Mouse (Mus musculus): Measurements from ENCODE around the gene Pla2g5. TPM values are rescaled to one million over a fixed set of nuclear protein-coding genes. Genes with fewer than 3 reads are reported as not detected.

Gene Pla2g5
- total and polyA plus RNA-seq, 3 experiments: 14.7 to 32.7 (median 16.4) TPM

- Histone ChIP-seq H3K27me3 (ENCODE audit: insufficient read depth, low read length) (peaks cover 3% of the 10 kb centered on the region; the same call in 1 of the 2 replicates), H3K4me3 (ENCODE audit: low read depth, low read length) (no peak overlapping the region), H3K4me1 (ENCODE audit: insufficient read depth, low read depth, low read length) (no peaks in the 10 kb centered on the region), H3K36me3 (replicated peaks) (peaks cover 31% of the 10 kb centered on the region), H3K9me3 (replicated peaks) (no peaks in the 10 kb centered on the region)
- TF ChIP-seq CTCF (IDR thresholded peaks at IDR 0.05; ENCODE audit: low read depth, low read length) (no peak), POLR2AphosphoS5 (IDR thresholded peaks at IDR 0.05; ENCODE audit: insufficient replicate concordance, low read depth, low read length) (no peak), GATA2 (IDR thresholded peaks at IDR 0.05; ENCODE audit: borderline replicate concordance, low read depth, low read length) (no peak), TAL1 (conservative IDR thresholded peaks at IDR 0.05; ENCODE audit: low read depth, low read length) (no peak), GATA1 (IDR thresholded peaks at IDR 0.05; ENCODE audit: borderline replicate concordance, low read length) (no peak)
- no peak for DNase-seq (ENCODE audit: low spot score)
- no peak for ATAC-seq (ENCODE audit: extremely low read depth, insufficient number of reproducible peaks, low FRiP score, poor library complexity, severe bottlenecking)
Observed at GRCm38 (mm10) chr4:138889165-138889564, 25.9 kb upstream of the Pla2g5 start.

- no peaks in the 10 kb centered on the region for H3K9me3 ChIP-seq (replicated peaks)
Observed at GRCm38 (mm10) chr4:138884261-138884660, 21.0 kb upstream of the Pla2g5 start.

GRCm38 (mm10) chr4:138882179-138882578 lies 18.9 kb upstream of the Pla2g5 start:
- ATAC-seq (ENCODE audit: extremely low read depth, insufficient number of reproducible peaks, low FRiP score, poor library complexity, severe bottlenecking) (no peak), DNase-seq (ENCODE audit: low spot score) (no peak)
- Histone ChIP-seq H3K27me3 (ENCODE audit: insufficient read depth, low read length) (peaks cover 14% of the 10 kb centered on the region; the same call in 1 of the 2 replicates), H3K9me3 (replicated peaks) (no peaks in the 10 kb centered on the region), H3K4me1 (ENCODE audit: insufficient read depth, low read depth, low read length) (no peaks in the 10 kb centered on the region), H3K4me3 (ENCODE audit: low read depth, low read length) (no peak overlapping the region), H3K36me3 (replicated peaks) (no peaks in the 10 kb centered on the region)
- TF ChIP-seq GATA1 (IDR thresholded peaks at IDR 0.05; ENCODE audit: borderline replicate concordance, low read length) (no peak), TAL1 (conservative IDR thresholded peaks at IDR 0.05; ENCODE audit: low read depth, low read length) (no peak), CTCF (IDR thresholded peaks at IDR 0.05; ENCODE audit: low read depth, low read length) (no peak), POLR2AphosphoS5 (IDR thresholded peaks at IDR 0.05; ENCODE audit: insufficient replicate concordance, low read depth, low read length) (no peak), GATA2 (IDR thresholded peaks at IDR 0.05; ENCODE audit: borderline replicate concordance, low read depth, low read length) (no peak)

More at GRCm38 (mm10) chr4:138884261-138884660, 21.0 kb upstream of the Pla2g5 start:
- Histone ChIP-seq H3K4me1 (ENCODE audit: insufficient read depth, low read depth, low read length) (no peaks in the 10 kb centered on the region), H3K4me3 (ENCODE audit: low read depth, low read length) (no peak overlapping the region), H3K36me3 (replicated peaks) (no peaks in the 10 kb centered on the region), H3K27me3 (ENCODE audit: insufficient read depth, low read length) (peaks cover 17% of the 10 kb centered on the region; the same call in 1 of the 2 replicates)
- TF ChIP-seq CTCF (IDR thresholded peaks at IDR 0.05; ENCODE audit: low read depth, low read length) (peak; percentile 22; the same call in 1 of the 2 replicates), POLR2AphosphoS5 (IDR thresholded peaks at IDR 0.05; ENCODE audit: insufficient replicate concordance, low read depth, low read length) (no peak)
- peak; percentile 22; the same call in 1 of the 2 replicates for ATAC-seq (ENCODE audit: extremely low read depth, insufficient number of reproducible peaks, low FRiP score, poor library complexity, severe bottlenecking)
- peak; percentile 55 for DNase-seq (ENCODE audit: low spot score)

- Histone ChIP-seq H3K4me3 (ENCODE audit: low read depth, low read length) (no peak overlapping the region), H3K4me1 (ENCODE audit: insufficient read depth, low read depth, low read length) (no peaks in the 10 kb centered on the region), H3K36me3 (replicated peaks) (no peaks in the 10 kb centered on the region), H3K27me3 (ENCODE audit: insufficient read depth, low read length) (peaks cover 14% of the 10 kb centered on the region; the same call in 1 of the 2 replicates), H3K9me3 (replicated peaks) (no peaks in the 10 kb centered on the region)
- no peak for DNase-seq (ENCODE audit: low spot score)
- TF ChIP-seq GATA1 (IDR thresholded peaks at IDR 0.05; ENCODE audit: borderline replicate concordance, low read length): no peak
- no peak for TF ChIP-seq GATA2 (IDR thresholded peaks at IDR 0.05; ENCODE audit: borderline replicate concordance, low read depth, low read length)
- no peak for TF ChIP-seq TAL1 (conservative IDR thresholded peaks at IDR 0.05; ENCODE audit: low read depth, low read length)
- TF ChIP-seq POLR2AphosphoS5 (IDR thresholded peaks at IDR 0.05; ENCODE audit: insufficient replicate concordance, low read depth, low read length): no peak
- no peak for TF ChIP-seq CTCF (IDR thresholded peaks at IDR 0.05; ENCODE audit: low read depth, low read length)
- ATAC-seq (ENCODE audit: extremely low read depth, insufficient number of reproducible peaks, low FRiP score, poor library complexity, severe bottlenecking): no peak
Observed at GRCm38 (mm10) chr4:138880811-138881584, 17.7 kb upstream of the Pla2g5 start.

- no peak for TF ChIP-seq GATA2 (IDR thresholded peaks at IDR 0.05; ENCODE audit: borderline replicate concordance, low read depth, low read length)
- DNase-seq (ENCODE audit: low spot score): no peak
- peaks cover 14% of the 10 kb centered on the region; the same call in 1 of the 2 replicates for H3K27me3 ChIP-seq (ENCODE audit: insufficient read depth, low read length)
- no peak for ATAC-seq (ENCODE audit: extremely low read depth, insufficient number of reproducible peaks, low FRiP score, poor library complexity, severe bottlenecking)
- H3K9me3 ChIP-seq (replicated peaks): no peaks in the 10 kb centered on the region
- no peaks in the 10 kb centered on the region for H3K4me1 ChIP-seq (ENCODE audit: insufficient read depth, low read depth, low read length)
- H3K36me3 ChIP-seq (replicated peaks): no peaks in the 10 kb centered on the region
- no peak overlapping the region for H3K4me3 ChIP-seq (ENCODE audit: low read depth, low read length)
Observed at GRCm38 (mm10) chr4:138879808-138880207, 16.5 kb upstream of the Pla2g5 start.

- Histone ChIP-seq H3K4me1 (ENCODE audit: insufficient read depth, low read depth, low read length) (no peaks in the 10 kb centered on the region), H3K4me3 (ENCODE audit: low read depth, low read length) (no peak overlapping the region), H3K27me3 (ENCODE audit: insufficient read depth, low read length) (peaks cover 14% of the 10 kb centered on the region; the same call in 1 of the 2 replicates), H3K9me3 (replicated peaks) (no peaks in the 10 kb centered on the region), H3K36me3 (replicated peaks) (no peaks in the 10 kb centered on the region)
- no peak for DNase-seq (ENCODE audit: low spot score)
- ATAC-seq (ENCODE audit: extremely low read depth, insufficient number of reproducible peaks, low FRiP score, poor library complexity, severe bottlenecking): no peak
- TF ChIP-seq GATA2 (IDR thresholded peaks at IDR 0.05; ENCODE audit: borderline replicate concordance, low read depth, low read length) (no peak), CTCF (IDR thresholded peaks at IDR 0.05; ENCODE audit: low read depth, low read length) (no peak), GATA1 (IDR thresholded peaks at IDR 0.05; ENCODE audit: borderline replicate concordance, low read length) (no peak), POLR2AphosphoS5 (IDR thresholded peaks at IDR 0.05; ENCODE audit: insufficient replicate concordance, low read depth, low read length) (no peak), TAL1 (conservative IDR thresholded peaks at IDR 0.05; ENCODE audit: low read depth, low read length) (no peak)
Observed at GRCm38 (mm10) chr4:138878783-138879182, 15.5 kb upstream of the Pla2g5 start.

Measured in G1E (cell line).